Mouse (Mus musculus) embryonic stem cell, embryonic (primary cell): ENCODE results near the gene Cacnb3.

ENCODE experiments used
- CTCF ChIA-PET, 4 experiments: fragments of 300-600 bp in 2 of 4; fragments of 350-600 bp in 2 of 4; sonication (Branson Sonifier 250); formaldehyde crosslinking; loops; one replicate each; lab custom pipeline; 2022; ENCODE audit warnings: inconsistent platforms in 2 of 4; lab: Charles Lee
- POLR2A ChIA-PET, 4 experiments: fragments of 300-600 bp in 2 of 4; fragments of 350-600 bp in 2 of 4; sonication (Branson Sonifier 250); formaldehyde crosslinking; loops; one replicate each; lab custom pipeline; 2022; ENCODE audit warnings: antibody characterized with exemption in 4 of 4, inconsistent platforms in 1 of 4; lab: Charles Lee

Cacnb3 gene

DNA sequence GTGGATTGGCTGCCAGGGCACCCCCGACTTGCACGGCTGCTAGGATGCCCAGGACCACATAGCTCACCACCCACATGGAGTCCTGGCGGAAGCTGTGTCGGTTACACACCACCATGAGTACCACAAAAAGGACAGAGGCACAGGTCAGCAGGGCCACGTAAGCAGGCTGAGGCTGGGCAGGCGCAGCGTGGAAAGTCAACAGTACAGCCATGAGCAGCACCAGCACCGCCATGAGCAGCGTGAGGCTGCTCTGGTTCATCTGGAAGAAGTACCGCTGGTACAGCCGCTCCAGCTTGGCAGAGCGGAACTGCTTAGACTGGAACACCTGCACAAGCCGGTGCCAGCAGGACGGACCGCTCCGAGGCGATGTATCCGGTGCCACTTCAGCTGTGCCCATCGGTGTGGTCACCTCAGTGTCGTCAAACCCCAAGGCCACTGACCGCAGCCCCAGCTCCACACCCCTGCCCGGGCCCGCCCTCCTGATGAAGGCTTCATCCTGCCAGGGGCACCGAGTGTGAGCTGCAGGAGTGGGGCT is 26.5 kb upstream of the Cacnb3 start:
- ChIA-PET CTCF (interaction anchor here (0.5 to 3.3 kb wide), 29 partner anchors 9 to 422 kb away, joined by 3 to 21 read pairs (median 3); partner anchors contain the start of gene Cacnb3 (in 1 of the 4)), POLR2A (interaction anchor here in 3 of 4 experiments (0.6 to 4.8 kb wide), 21 partner anchors 9 to 76 kb away, joined by 3 to 20 read pairs (median 5); partner anchors contain the start of genes Rnd1 (in 2 of the 3), 4930415O20Rik (in 1 of the 3), Ccnt1 (in 1 of the 3) and Ddx23 (in 1 of the 3))

GRCm38 (mm10) chr15:98606051-98606536 is 24.5 kb upstream of the Cacnb3 start:
- CTCF ChIA-PET = interaction anchor here in 3 of 4 experiments (0.6 to 1.5 kb wide), 6 partner anchors 11 to 534 kb away, joined by 3 to 4 read pairs (median 3); no protein-coding TSS in a partner anchor
- POLR2A ChIA-PET = interaction anchor here in 3 of 4 experiments (0.6 to 4.8 kb wide), 5 partner anchors 9 to 23 kb away, joined by 3 to 20 read pairs (median 5); no protein-coding TSS in a partner anchor

DNA sequence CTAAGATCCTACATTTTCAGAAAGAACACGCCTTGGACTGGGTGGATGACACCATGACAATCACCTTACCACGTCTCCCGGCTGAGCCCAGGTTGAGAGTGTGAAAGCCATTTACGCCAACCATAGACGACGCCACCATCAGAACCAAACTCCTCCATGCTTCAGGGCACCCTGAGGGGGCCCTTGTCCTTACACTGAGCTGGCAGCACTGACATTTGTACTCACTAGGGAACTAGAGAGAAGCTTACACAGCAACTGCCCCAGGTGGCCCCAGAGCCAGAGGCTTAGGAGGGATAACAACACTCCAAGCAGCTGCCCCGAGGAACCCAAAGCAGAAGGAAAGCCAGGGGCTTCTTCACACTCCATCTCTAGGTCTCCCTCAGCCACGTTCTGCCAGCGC is 23.9 kb upstream of the Cacnb3 start:
- CTCF ChIA-PET = interaction anchor here in 2 of 4 experiments (1.1 to 1.4 kb wide), 3 partner anchors 11 to 132 kb away, joined by 3 to 4 read pairs (median 3); no protein-coding TSS in a partner anchor
- POLR2A ChIA-PET = interaction anchor here in 2 of 4 experiments (1.0 to 4.8 kb wide), 4 partner anchors 8 to 22 kb away, joined by 3 to 20 read pairs (median 5); no protein-coding TSS in a partner anchor

- POLR2A ChIA-PET = interaction anchor here in 2 of 4 experiments (1.0 to 4.8 kb wide), 3 partner anchors 10 to 21 kb away, joined by 3 to 20 read pairs (median 4); no protein-coding TSS in a partner anchor
- CTCF ChIA-PET = no interaction called here
Observed at GRCm38 (mm10) chr15:98607557-98607956, 23.1 kb upstream of the Cacnb3 start.

- ChIA-PET CTCF (interaction anchor here in 1 of 4 experiments (0.7 kb wide), 1 partner anchor 1305 kb away, joined by 3 read pairs; no protein-coding TSS in a partner anchor), POLR2A (interaction anchor here in 1 of 4 experiments (1.9 kb wide), 1 partner anchor 20 kb away, joined by 4 read pairs; no protein-coding TSS in a partner anchor)
Observed at GRCm38 (mm10) chr15:98608058-98608783, 22.4 kb upstream of the Cacnb3 start.

- ChIA-PET POLR2A (interaction anchor here in 1 of 4 experiments (0.6 to 1.9 kb wide), 4 partner anchors 12 to 535 kb away, joined by 3 to 9 read pairs (median 4); no protein-coding TSS in a partner anchor), CTCF (interaction anchor here in 2 of 4 experiments (0.7 to 2.7 kb wide), 4 partner anchors 23 to 1305 kb away, joined by 3 to 8 read pairs (median 7); no protein-coding TSS in a partner anchor)
Observed at GRCm38 (mm10) chr15:98608784-98609250, 21.8 kb upstream of the Cacnb3 start.

GRCm38 (mm10) chr15:98609331-98610130 is 21.1 kb upstream of the Cacnb3 start, which contains the start of gene Adcy6:
Adcy6 (minus strand) TSS chr15:98610076.
- ChIA-PET CTCF (interaction anchor here (0.5 to 2.7 kb wide), 12 partner anchors 22 to 789 kb away, joined by 3 to 8 read pairs (median 4); partner anchors contain the start of gene Arf3 (in 1 of the 4)), POLR2A (interaction anchor here in 3 of 4 experiments (0.6 to 2.3 kb wide), 10 partner anchors 8 to 535 kb away, joined by 3 to 9 read pairs (median 4); partner anchors contain the start of genes Cacnb3 (in 1 of the 3) and Ddx23 (in 1 of the 3))

GRCm38 (mm10) chr15:98610131-98610633 is 20.5 kb upstream of the Cacnb3 start:
- ChIA-PET POLR2A (interaction anchor here in 2 of 4 experiments (0.9 to 2.3 kb wide), 9 partner anchors 9 to 153 kb away, joined by 3 to 9 read pairs (median 3); partner anchors contain the start of genes Arf3 (in 1 of the 2), Cacnb3 (in 1 of the 2) and Ddx23 (in 1 of the 2)), CTCF (interaction anchor here (0.5 to 2.7 kb wide), 11 partner anchors 21 to 790 kb away, joined by 3 to 11 read pairs (median 4); partner anchors contain the start of gene Arf3 (in 1 of the 4))

GRCm38 (mm10) chr15:98612229-98612628 is 18.4 kb upstream of the Cacnb3 start:
- POLR2A ChIA-PET = no interaction called here
- CTCF ChIA-PET = interaction anchor here in 1 of 4 experiments (1.3 kb wide), 1 partner anchor 19 kb away, joined by 3 read pairs; no protein-coding TSS in a partner anchor

DNA sequence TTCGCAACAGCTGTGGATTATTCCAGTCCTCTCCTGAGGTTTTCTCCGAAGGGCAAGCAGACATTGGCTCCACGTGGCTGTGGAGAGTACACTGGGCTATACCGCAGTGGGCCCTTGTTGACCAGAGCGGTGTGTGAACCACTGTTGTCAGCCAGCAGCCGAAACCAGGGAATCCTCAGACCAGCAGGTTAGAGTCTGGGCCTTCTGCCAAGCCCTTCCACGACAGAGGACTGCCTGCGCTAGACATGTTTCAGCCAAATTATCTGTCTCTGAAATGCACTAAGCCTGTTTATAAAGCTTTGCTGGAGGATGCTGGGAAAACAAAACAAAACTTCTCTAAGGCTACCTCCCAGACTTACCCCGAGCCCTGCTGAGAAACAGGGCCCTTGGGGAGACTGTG is 16.1 kb upstream of the Cacnb3 start:
- ChIA-PET CTCF (interaction anchor here (0.5 to 3.7 kb wide), 7 partner anchors 11 to 97 kb away, joined by 3 to 40 read pairs (median 5); no protein-coding TSS in a partner anchor), POLR2A (interaction anchor here in 2 of 4 experiments (1.0 to 9.2 kb wide), 5 partner anchors 8 to 46 kb away, joined by 3 to 49 read pairs (median 5); partner anchors contain the start of gene Cacnb3 (in 1 of the 2))

GRCm38 (mm10) chr15:98614971-98615370 is 15.7 kb upstream of the Cacnb3 start:
- ChIA-PET CTCF (interaction anchor here in 3 of 4 experiments (0.5 to 3.7 kb wide), 9 partner anchors 11 to 762 kb away, joined by 3 to 40 read pairs (median 4); no protein-coding TSS in a partner anchor), POLR2A (interaction anchor here in 3 of 4 experiments (0.5 to 9.2 kb wide), 11 partner anchors 9 to 135 kb away, joined by 3 to 49 read pairs (median 4); partner anchors contain the start of gene Cacnb3 (in 2 of the 3))

DNA sequence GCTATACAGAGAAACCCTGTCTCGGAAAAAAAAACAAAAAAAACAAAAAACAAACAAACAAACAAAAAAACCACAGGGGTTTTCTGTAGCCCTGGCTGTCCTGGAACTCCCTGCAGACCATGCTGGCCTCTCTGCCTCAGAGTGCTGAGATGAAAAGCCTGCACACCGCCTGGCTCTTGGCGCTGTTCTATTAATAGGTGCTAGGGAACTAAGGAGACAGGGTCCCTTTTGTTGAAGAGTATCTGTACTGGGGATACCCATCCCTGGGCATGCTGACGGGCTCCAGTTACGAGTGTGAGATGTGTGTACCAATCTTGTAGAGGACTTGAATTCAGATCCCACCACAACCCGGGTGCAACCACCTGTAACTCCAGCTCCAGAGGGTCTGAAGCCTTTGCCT is 14.9 kb upstream of the Cacnb3 start:
- CTCF ChIA-PET = interaction anchor here in 3 of 4 experiments (0.6 to 3.7 kb wide), 11 partner anchors 12 to 328 kb away, joined by 3 to 40 read pairs (median 4); no protein-coding TSS in a partner anchor
- POLR2A ChIA-PET = interaction anchor here in 3 of 4 experiments (0.8 to 9.2 kb wide), 14 partner anchors 10 to 362 kb away, joined by 3 to 49 read pairs (median 4); partner anchors contain the start of gene Cacnb3 (in 2 of the 3)

DNA sequence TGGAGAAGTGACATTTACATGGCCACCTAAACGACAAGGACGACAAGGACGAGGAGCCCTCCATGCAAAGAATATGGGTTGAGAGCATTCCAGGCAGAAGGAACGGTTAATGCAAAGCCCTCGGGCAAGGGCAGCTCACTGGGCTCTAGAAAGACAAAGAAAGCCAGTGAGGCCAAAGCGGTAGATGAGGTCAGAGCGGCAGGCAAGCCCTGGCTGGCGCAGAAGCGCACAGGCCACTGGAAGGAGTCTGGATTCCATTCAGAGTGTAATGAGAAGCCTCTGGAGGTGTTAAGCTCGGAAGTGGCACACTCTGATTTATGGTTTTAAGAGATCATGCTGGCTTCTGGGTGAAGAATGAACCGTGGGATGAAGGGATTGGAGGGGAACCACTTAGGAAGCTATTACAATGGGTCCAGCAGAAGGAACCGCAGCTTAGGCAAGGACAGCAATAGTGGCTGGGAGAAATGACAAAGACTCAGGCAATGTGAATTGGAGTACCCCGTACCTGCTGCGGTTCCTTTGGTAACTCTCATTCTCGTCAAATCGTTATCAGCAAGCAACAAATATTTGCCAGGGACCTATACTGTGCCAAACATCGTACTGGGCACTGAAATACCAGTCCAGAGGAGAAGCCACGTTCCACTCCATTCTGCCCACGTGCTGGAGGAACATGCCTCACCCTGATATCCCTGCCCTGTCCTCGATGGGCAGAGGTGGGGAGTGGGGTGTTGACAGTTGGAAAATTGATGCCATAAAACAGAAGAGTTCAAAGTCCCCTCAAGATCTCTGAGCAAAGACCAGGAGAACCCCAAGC is 14.1 kb upstream of the Cacnb3 start:
- ChIA-PET CTCF (interaction anchor here (0.5 to 3.7 kb wide), 39 partner anchors 10 to 1147 kb away, joined by 3 to 40 read pairs (median 4); partner anchors contain the start of genes Cacnb3 (in 2 of the 4), 4930415O20Rik (in 1 of the 4), Ccdc65 (in 1 of the 4) and Ccnt1 (in 1 of the 4)), POLR2A (interaction anchor here in 3 of 4 experiments (0.5 to 9.2 kb wide), 26 partner anchors 9 to 1032 kb away, joined by 3 to 49 read pairs (median 3); partner anchors contain the start of genes Cacnb3 (in 2 of the 3), Ddx23 (in 1 of the 3), Kansl2 (in 1 of the 3) and Rnd1 (in 1 of the 3))

- ChIA-PET POLR2A (interaction anchor here in 3 of 4 experiments (0.5 to 9.2 kb wide), 27 partner anchors 9 to 1031 kb away, joined by 3 to 49 read pairs (median 3); partner anchors contain the start of genes Cacnb3 (in 2 of the 3), Kansl2 (in 1 of the 3) and Rnd1 (in 1 of the 3)), CTCF (interaction anchor here (0.6 to 3.7 kb wide), 52 partner anchors 9 to 1244 kb away, joined by 3 to 40 read pairs (median 4); partner anchors contain the start of genes Cacnb3 (in 2 of the 4), 4930415O20Rik (in 1 of the 4), Ccnt1 (in 1 of the 4) and Fkbp11 (in 1 of the 4))
Observed at GRCm38 (mm10) chr15:98617176-98617537, 13.5 kb upstream of the Cacnb3 start.
